Mouse (Mus musculus): ENCODE results near the gene Iqcf1. TPM values are rescaled to one million over a fixed set of nuclear protein-coding genes. Genes with fewer than 3 reads are reported as not detected.

The Iqcf1 gene
- not detected for total RNA-seq (2023)

DNA sequence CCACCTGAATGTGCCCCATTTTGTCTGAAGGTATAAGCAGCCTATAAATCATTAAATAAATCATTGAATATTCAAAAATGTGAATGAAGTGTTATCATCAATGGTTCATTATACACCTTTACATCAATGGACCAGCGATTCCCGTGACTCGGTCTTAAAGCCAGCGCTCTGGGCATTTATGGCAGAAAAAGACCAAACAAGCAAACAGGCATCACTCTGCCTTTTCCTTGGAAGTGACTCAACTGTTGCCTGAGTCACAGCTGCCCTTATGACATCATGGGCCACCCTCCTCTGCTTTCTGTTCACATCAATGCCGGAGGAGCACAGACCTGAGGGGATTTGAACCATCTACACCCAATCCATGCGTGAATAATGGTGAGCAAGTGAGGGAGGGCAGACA lies at the start of gene Iqcf1:
Iqcf1 (plus strand) TSS at position 301 of the 400 bp plus-strand sequence.

GRCm38 (mm10) chr9:106453271-106454070 lies 46.3 kb upstream of the Iqcf1 start, which contains the start of gene Pcbp4:
Gene Pcbp4, plus strand, starts transcription at chr9:106453291.

DNA sequence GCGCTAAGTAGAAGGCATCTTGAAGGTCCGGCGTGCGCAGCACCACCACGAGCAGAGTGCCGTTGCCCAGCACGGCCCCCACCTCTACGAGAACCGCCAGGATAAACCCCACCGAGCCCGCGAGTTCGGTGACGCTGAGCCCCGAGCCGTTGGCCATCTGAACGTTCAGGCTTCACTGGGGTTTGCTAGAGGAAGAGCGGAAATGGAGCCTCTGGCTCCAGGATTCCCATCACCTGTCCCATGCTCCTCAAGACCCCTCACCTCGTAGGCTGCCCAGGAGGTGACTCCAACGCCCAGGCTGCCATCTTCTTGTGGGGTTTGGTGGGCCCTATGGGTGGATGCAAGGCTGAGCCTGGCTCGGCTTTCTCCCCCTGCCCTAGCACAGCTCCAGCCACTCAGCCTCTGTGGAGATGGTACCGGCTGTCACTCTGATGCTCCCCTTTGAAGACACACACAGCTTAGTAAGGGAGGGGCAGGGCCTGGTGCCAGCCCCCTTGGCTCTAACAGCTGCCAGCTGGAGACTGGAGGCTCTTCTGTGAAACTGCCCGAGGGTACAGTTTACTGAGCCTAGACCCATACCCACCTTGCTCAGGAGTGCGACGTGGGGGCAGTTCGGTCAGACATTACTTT lies 34.1 kb upstream of the Iqcf1 start, which contains the start of gene Gpr62:
Gpr62 (minus strand) TSS at position 368 of the 630 bp plus-strand sequence.

DNA sequence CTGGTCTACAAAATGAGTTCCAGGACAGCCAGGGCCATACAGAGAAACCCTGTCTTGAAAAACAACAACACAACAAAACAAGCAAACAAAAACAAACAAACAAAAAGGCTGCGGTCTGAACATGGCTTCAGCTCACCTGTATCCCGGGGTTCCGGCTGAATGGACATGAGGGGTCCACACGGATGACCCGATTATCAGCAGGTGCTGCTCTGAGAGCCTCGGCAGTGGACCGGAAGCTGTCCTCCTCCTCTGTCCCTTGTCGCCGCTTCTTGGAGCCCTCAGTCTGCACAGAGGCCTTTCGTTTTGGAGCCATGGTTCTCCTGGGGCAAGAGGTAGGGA lies 24.1 kb upstream of the Iqcf1 start, which contains the start of gene Rrp9:
Rrp9 (plus strand) TSS at position 301 of the 339 bp plus-strand sequence.

GRCm38 (mm10) chr9:106476924-106477484 lies 22.8 kb upstream of the Iqcf1 start, which contains the start of gene Parp3:
Gene Parp3, minus strand, starts transcription at chr9:106476949.

GRCm38 (mm10) chr9:106514273-106514672 lies 14.5 kb downstream of the Iqcf1 start, which contains the start of gene Iqcf5:
Gene Iqcf5, plus strand, starts transcription at chr9:106514573.

Other genes starting within 250 kb of the Iqcf1 start
- 4.3 TPM for gene Poc1a, start 218.9 kb upstream of the Iqcf1 start, total RNA-seq (2023)
- 29.3 TPM for gene Dusp7, start 131.3 kb upstream of the Iqcf1 start, total RNA-seq (2023)
- gene Rpl29, start 70.5 kb upstream of the Iqcf1 start, total RNA-seq (2023): 1,242 TPM
- gene Acy1, start 61.6 kb upstream of the Iqcf1 start, total RNA-seq (2023): 13.1 TPM
- gene Abhd14b, start 52.5 kb upstream of the Iqcf1 start, total RNA-seq (2023): 4.9 TPM
- 6.9 TPM for gene Abhd14a, start 52.3 kb upstream of the Iqcf1 start, total RNA-seq (2023)
- 15.2 TPM for gene Pcbp4, start 46.7 kb upstream of the Iqcf1 start, total RNA-seq (2023)
- gene Gpr62, start 34.0 kb upstream of the Iqcf1 start, total RNA-seq (2023): 0.38 TPM
- gene Rrp9, start 24.0 kb upstream of the Iqcf1 start, total RNA-seq (2023): 71.1 TPM
- gene Parp3, start 23.0 kb upstream of the Iqcf1 start, total RNA-seq (2023): 59.3 TPM
- not detected for gene Iqcf5, start 14.6 kb downstream of the Iqcf1 start, total RNA-seq (2023)
- not detected for gene Iqcf3, start 61.7 kb downstream of the Iqcf1 start, total RNA-seq (2023)
- gene Iqcf4, start 71.0 kb downstream of the Iqcf1 start, total RNA-seq (2023): not detected
- not detected for gene Iqcf6, start 126.6 kb downstream of the Iqcf1 start, total RNA-seq (2023)
- not detected for gene Grm2, start 156.1 kb downstream of the Iqcf1 start, total RNA-seq (2023)
- gene Tex264, start 186.0 kb downstream of the Iqcf1 start, total RNA-seq (2023): 53.7 TPM

Measured in CD4-positive naive resting alpha-beta T cell, adult 76 days (primary cell).